ENCODE assay signal across 8 mouse cellular contexts in genomic region chr7:4922931-4923565, GRCm38 (mm10). TPM values are rescaled to one million over a fixed set of nuclear protein-coding genes. Genes with fewer than 3 reads are reported as not detected.
DNase-seq lines count a peak whose midpoint lies in the region; ATAC-seq and TF ChIP-seq lines count a peak whose summit lies in the region.

No protein-coding gene starts in this region.

- peaks cover 15% of the 10 kb centered on the region for H3K36me3 ChIP-seq in E14TG2a.4 (ENCODE audit: insufficient read depth, low read length)
- H3K36me3 ChIP-seq in hindbrain, embryonic 16.5 days (ENCODE audit: control insufficient read depth, insufficient read depth, low read length), result peaks cover 24% of the 10 kb centered on the region
- no peaks in the 10 kb centered on the region for H3K36me3 ChIP-seq in myocyte (ENCODE audit: control insufficient read depth, insufficient read depth)

- peaks cover 92% of the 10 kb centered on the region for H3K4me1 ChIP-seq in E14TG2a.4 (replicated peaks; ENCODE audit: low read depth, low read length)
- peaks cover 18% of the 10 kb centered on the region; the same call in 1 of the 2 replicates for H3K4me1 ChIP-seq in embryonic fibroblast, embryonic 13.5 days (ENCODE audit: control insufficient read depth, insufficient read depth, low read length)
- H3K4me1 ChIP-seq in hindbrain, embryonic 16.5 days (ENCODE audit: control insufficient read depth, insufficient read depth, low read depth, low read length), result peaks cover 38% of the 10 kb centered on the region

- H3K27me3 ChIP-seq in E14TG2a.4 (ENCODE audit: insufficient read depth, low read length) (peaks cover 41% of the 10 kb centered on the region), myocyte (ENCODE audit: control insufficient read depth, insufficient read depth, insufficient read length) (no peaks in the 10 kb centered on the region)
- H3K27me3 ChIP-seq in hindbrain, embryonic 16.5 days (replicated peaks; ENCODE audit: control insufficient read depth, insufficient read depth, low read length), result no peaks in the 10 kb centered on the region

- no peaks in the 10 kb centered on the region for H3K9me3 ChIP-seq in E14TG2a.4 (ENCODE audit: low read length)
- no peaks in the 10 kb centered on the region for H3K9me3 ChIP-seq in hindbrain, embryonic 16.5 days (ENCODE audit: control insufficient read depth, low read length)

- WGBS in hindbrain, embryonic 16.5 days, result under 1% methylated on average over 14 of the region's 14 CpGs

- peak; percentile 59 for ATAC-seq in hindbrain, embryonic 16.5 days

- no peak for TF ChIP-seq POLR2A in embryonic fibroblast, embryonic 13.5 days (IDR thresholded peaks at IDR 0.05; ENCODE audit: low read depth, low read length)
- TF ChIP-seq POLR2A in myocyte (IDR thresholded peaks at IDR 0.05; ENCODE audit: insufficient read length, low read depth), result no peak

- peak; percentile 93 for DNase-seq in R1 (ENCODE audit: low read depth, low spot score)
- peak; percentile 79 to 84 for DNase-seq in left cerebral cortex, postnatal 14 days (ENCODE audit: low spot score in 2 of 2)
- no peak for DNase-seq in natural killer cell, adult 2 months (ENCODE audit: low spot score in 2 of 2)
- DNase-seq in urinary bladder, postnatal 25 days (ENCODE audit: low spot score), result no peak

- H3K27ac ChIP-seq in embryonic fibroblast, embryonic 13.5 days (ENCODE audit: insufficient read depth, low read length), result peak overlapping the region; percentile 91
- H3K27ac ChIP-seq in hindbrain, embryonic 16.5 days (ENCODE audit: low read depth, low read length), result peak overlapping the region; percentile 94

- no peak overlapping the region for H3ac ChIP-seq in myocyte (ENCODE audit: control insufficient read depth, insufficient read length)

- TF ChIP-seq CTCF in E14TG2a.4 (conservative IDR thresholded peaks at IDR 0.05; ENCODE audit: low read length), result peak; percentile 19; the same call in 1 of the 2 replicates
- no peak for TF ChIP-seq CTCF in embryonic fibroblast, embryonic 13.5 days (IDR thresholded peaks at IDR 0.05; ENCODE audit: borderline replicate concordance, insufficient read depth, low read length)

- H3K9ac ChIP-seq in hindbrain, embryonic 16.5 days (ENCODE audit: low read depth, low read length), result peak overlapping the region; percentile 76

- H3K4me2 ChIP-seq in hindbrain, embryonic 16.5 days (ENCODE audit: low read length), result peak overlapping the region; percentile 85
- peak overlapping the region; percentile 84 for H3K4me2 ChIP-seq in myocyte (ENCODE audit: low read depth)

- intact Hi-C loops in left cerebral cortex, postnatal 14 days (cut with DNase I), result loop anchor here (5.0 kb wide), 1 partner anchor 81 kb away; the partner anchor contains the start of gene Shisa7

- H3K4me3 ChIP-seq in E14TG2a.4 (replicated peaks; ENCODE audit: low read length) (peak overlapping the region; percentile 74), myocyte (no peak overlapping the region)
- no peak overlapping the region for H3K4me3 ChIP-seq in embryonic fibroblast, embryonic 13.5 days (ENCODE audit: insufficient read depth, low read length)
- H3K4me3 ChIP-seq in hindbrain, embryonic 16.5 days (ENCODE audit: low read length), result peak overlapping the region; percentile 42

- no peaks in the 10 kb centered on the region for H3K79me2 ChIP-seq in myocyte (ENCODE audit: control insufficient read depth, insufficient read depth)

TF ChIP-seq in myocyte, 11 proteins besides CTCF, POLR2A, EP300 and RAD21:
- TF ChIP-seq E2F4 (IDR thresholded peaks at IDR 0.05; ENCODE audit: insufficient read depth) (no peak), SRF (IDR thresholded peaks at IDR 0.05; ENCODE audit: control insufficient read depth, insufficient read length, low read depth) (no peak), POLR2AphosphoS2 (IDR thresholded peaks at IDR 0.05; ENCODE audit: insufficient read length, low read depth) (no peak), USF1 (IDR thresholded peaks at IDR 0.05; ENCODE audit: low read depth) (no peak), TCF3 (IDR thresholded peaks at IDR 0.05; ENCODE audit: insufficient read length, low read depth) (no peak), MAX (IDR thresholded peaks at IDR 0.05; ENCODE audit: low read depth) (no peak), CEBPB (IDR thresholded peaks at IDR 0.05; ENCODE audit: insufficient read depth, poor library complexity, severe bottlenecking) (no peak), MYOD1 (IDR thresholded peaks at IDR 0.05; ENCODE audit: control insufficient read depth in 1 of 3, insufficient read length in 2 of 3, low read depth in 2 of 3) (no peak), REST (IDR thresholded peaks at IDR 0.05; ENCODE audit: insufficient read depth, insufficient read length) (no peak), MYOG (IDR thresholded peaks at IDR 0.05; ENCODE audit: control insufficient read depth in 1 of 3, insufficient read depth in 1 of 3, insufficient read length in 2 of 3, low read depth in 2 of 3) (no peak), TCF12 (IDR thresholded peaks at IDR 0.05; ENCODE audit: insufficient read depth, poor library complexity, severe bottlenecking) (no peak)

RNA-seq across cellular contexts. Expression of gene Nat14, which starts 1.2 kb away (rescaled TPM):
- polyA plus RNA-seq in embryonic fibroblast, embryonic 13.5 days (2011; ENCODE audit: insufficient read length, low read depth, missing spikeins), result 4.7 and 5.5 TPM in 2 replicates
- polyA plus RNA-seq in hindbrain, embryonic 16.5 days (2015; fragmentation: Nextera tagmentation; extraction: Ambion mirVana), result 35.2 and 39.3 TPM in 2 replicates
- total RNA-seq in left cerebral cortex, postnatal 14 days (2021), result 10 to 100 TPM; 86.6 to 92.4 TPM
- polyA plus RNA-seq in myocyte (2012; fragmentation: generic; extraction: Trizol), result 3.1 TPM

RNA-seq across cellular contexts. Expression of gene Ssc5d, which starts 2.5 kb away (rescaled TPM):
- polyA plus RNA-seq in embryonic fibroblast, embryonic 13.5 days (2011; ENCODE audit: insufficient read length, low read depth, missing spikeins), result 24.1 and 29.8 TPM in 2 replicates
- 1.1 and 2.4 TPM in 2 replicates for polyA plus RNA-seq in hindbrain, embryonic 16.5 days (2015; fragmentation: Nextera tagmentation; extraction: Ambion mirVana)
- 1 to 10 TPM; 2.3 to 2.9 TPM for total RNA-seq in left cerebral cortex, postnatal 14 days (2021)
- 13.6 TPM for polyA plus RNA-seq in myocyte (2012; fragmentation: generic; extraction: Trizol)

RNA-seq across cellular contexts. Expression of gene Zfp628, which starts 8.0 kb away (rescaled TPM):
- 5.2 and 6.3 TPM in 2 replicates for polyA plus RNA-seq in embryonic fibroblast, embryonic 13.5 days (2011; ENCODE audit: insufficient read length, low read depth, missing spikeins)
- 3.2 and 4.2 TPM in 2 replicates for polyA plus RNA-seq in hindbrain, embryonic 16.5 days (2015; fragmentation: Nextera tagmentation; extraction: Ambion mirVana)
- total RNA-seq in left cerebral cortex, postnatal 14 days (2021), result 10 to 100 TPM; 14.5 to 16.3 TPM
- polyA plus RNA-seq in myocyte (2012; fragmentation: generic; extraction: Trizol), result 8.0 TPM

RNA-seq across cellular contexts. Expression of gene Gm36210, which starts 16.7 kb away (rescaled TPM):
- not detected in 2 replicates for polyA plus RNA-seq in embryonic fibroblast, embryonic 13.5 days (2011; ENCODE audit: insufficient read length, low read depth, missing spikeins)
- 0.48 and 0.52 TPM in 2 replicates for polyA plus RNA-seq in hindbrain, embryonic 16.5 days (2015; fragmentation: Nextera tagmentation; extraction: Ambion mirVana)
- under 1 TPM; 0.29 to 0.34 TPM for total RNA-seq in left cerebral cortex, postnatal 14 days (2021)
- not detected for polyA plus RNA-seq in myocyte (2012; fragmentation: generic; extraction: Trizol)

RNA-seq across cellular contexts. Expression of gene Sbk2, which starts 41.2 kb away (rescaled TPM):
- not detected in 2 replicates for polyA plus RNA-seq in embryonic fibroblast, embryonic 13.5 days (2011; ENCODE audit: insufficient read length, low read depth, missing spikeins)
- polyA plus RNA-seq in hindbrain, embryonic 16.5 days (2015; fragmentation: Nextera tagmentation; extraction: Ambion mirVana), result 0.14 TPM in 1 of 2 replicates, not detected in the other
- under 1 TPM in 1 of 2 experiments, not detected in 1; 0.15 TPM for total RNA-seq in left cerebral cortex, postnatal 14 days (2021)
- polyA plus RNA-seq in myocyte (2012; fragmentation: generic; extraction: Trizol), result 7.1 TPM

Comparison
In these comparisons a context has a peak if more than half of its experiments do, and no peak if none do; other contexts are left out.
1. H3K4me3 ChIP-seq: peak in E14TG2a.4 (single experiment) and hindbrain, embryonic 16.5 days (single experiment); none in embryonic fibroblast, embryonic 13.5 days (single experiment) and myocyte (single experiment).
2. DNase-seq: peak in R1 (single experiment) and left cerebral cortex, postnatal 14 days (2 of 2); none in natural killer cell, adult 2 months (0 of 2) and urinary bladder, postnatal 25 days (single experiment).